Mouse (Mus musculus) embryonic facial prominence, embryonic 14.5 days (tissue): ENCODE measurements around the gene Olfr1276. TPM values are rescaled to one million over a fixed set of nuclear protein-coding genes. Genes with fewer than 3 reads are reported as not detected.

Experiments
- ATAC-seq: fragments of 200-750 bp; cut with Nextera tagmentation; 2 replicates; pipeline ENCODE4 v1.8.0; 2017; ENCODE audit warnings: low read depth, moderate number of reproducible peaks, moderate TSS enrichment
- DNase-seq: peaks from one replicate; pipeline ENCODE4 v3.0.0-alpha.2; 2015; ENCODE audit warnings: low spot score
- H3K27ac ChIP-seq: fragments of 300-500 bp; sonication (generic); replicated peaks from 2 replicates; pipeline ENCODE4 v1.5.1; 2014; ENCODE audit warnings: low read depth, mild to moderate bottlenecking, low read length, moderate library complexity
- H3K27me3 ChIP-seq: fragments of 300-500 bp; sonication (generic); replicated peaks from 2 replicates; pipeline ENCODE4 v1.6.1; 2014; ENCODE audit warnings: low read length; ENCODE audit not compliant: control insufficient read depth, insufficient read depth
- H3K36me3 ChIP-seq: fragments of 300-500 bp; sonication (generic); 2 replicates; pipeline ENCODE4 v1.6.1; 2014; ENCODE audit warnings: low read length, mixed read lengths; ENCODE audit not compliant: control insufficient read depth, insufficient read depth
- H3K4me1 ChIP-seq: fragments of 300-500 bp; sonication (generic); 2 replicates; pipeline ENCODE4 v1.6.1; 2014; ENCODE audit warnings: antibody characterized with exemption, low read length; ENCODE audit not compliant: control insufficient read depth, insufficient read depth
- H3K4me2 ChIP-seq: fragments of 300-500 bp; sonication (generic); 2 replicates; pipeline ENCODE4 v1.6.1; 2014; ENCODE audit warnings: low read depth, mild to moderate bottlenecking, low read length, moderate library complexity, mixed read lengths
- H3K4me3 ChIP-seq: fragments of 300-500 bp; sonication (generic); 2 replicates; pipeline ENCODE4 v1.5.1; 2014; ENCODE audit warnings: low read depth, mild to moderate bottlenecking, low read length
- H3K9ac ChIP-seq: fragments of 300-500 bp; sonication (generic); 2 replicates; pipeline ENCODE4 v1.6.1; 2014; ENCODE audit warnings: low read depth, mild to moderate bottlenecking, low read length, moderate library complexity, mixed read lengths
- H3K9me3 ChIP-seq: fragments of 300-500 bp; sonication (generic); 2 replicates; pipeline ENCODE4 v1.6.1; 2016; ENCODE audit warnings: low read length; ENCODE audit not compliant: control insufficient read depth
- WGBS: fragments of 180-500 bp; shearing (Covaris S2); extraction: QIAGEN DNeasy Blood & Tissue Kit; methylation state at CpG from one replicate; pipeline ENCODE4 v1.1.7; 2014; 5-methylcytosine and 5-hydroxymethylcytosine counted together
- polyA plus RNA-seq: library from polyadenylated mRNA; unstranded; fragments of >200 nt; fragmentation: Nextera tagmentation; extraction: Ambion mirVana; gene quantifications from 2 replicates; pipeline ENCODE4 v1.2.1, GENCODE M21; 2014

Olfr1276 gene
- not detected in 2 replicates for polyA plus RNA-seq

GRCm38 (mm10) chr2:111254216-111254615 lies at the start of gene Olfr1276:
TSS of gene Olfr1276 (plus strand) at chr2:111254516.
- H3K9ac ChIP-seq = no peak within 1 kb of the TSS
- no peak within 1 kb of the TSS for H3K27ac ChIP-seq
- no peaks in the 10 kb centered on the region for H3K36me3 ChIP-seq
- H3K4me3 ChIP-seq = no peak within 1 kb of the TSS
- no peak within 1 kb of the TSS for H3K4me2 ChIP-seq
- H3K9me3 ChIP-seq = no peaks in the 10 kb centered on the region
- DNase-seq (no peak), ATAC-seq (no peak)
- no peaks in the 10 kb centered on the region for H3K27me3 ChIP-seq
- H3K4me1 ChIP-seq = no peaks in the 10 kb centered on the region

- Histone ChIP-seq H3K4me2 (no peak within 1 kb of the TSS), H3K4me3 (no peak within 1 kb of the TSS), H3K27me3 (no peaks in the 10 kb centered on the region), H3K9me3 (no peaks in the 10 kb centered on the region), H3K27ac (no peak within 1 kb of the TSS), H3K4me1 (no peaks in the 10 kb centered on the region), H3K36me3 (no peaks in the 10 kb centered on the region), H3K9ac (no peak within 1 kb of the TSS)
- ATAC-seq (no peak), DNase-seq (no peak)
- 85% methylated on average over 6 of the region's 6 CpGs for WGBS
Measured at GRCm38 (mm10) chr2:111229502-111229901, 24.8 kb upstream of the Olfr1276 start, which contains the start of gene 4930430A15Rik. TSS of gene 4930430A15Rik (minus strand) at chr2:111229602.

GRCm38 (mm10) chr2:111235186-111235585 lies 19.1 kb upstream of the Olfr1276 start, which contains the start of gene Olfr1275:
TSS of gene Olfr1275 (minus strand) at chr2:111235286.
- H3K4me1 ChIP-seq = no peaks in the 10 kb centered on the region
- WGBS = 85% methylated on average over 1 of the region's 1 CpGs
- H3K4me2 ChIP-seq = no peak within 1 kb of the TSS
- H3K9ac ChIP-seq = no peak within 1 kb of the TSS
- no peak within 1 kb of the TSS for H3K4me3 ChIP-seq
- no peaks in the 10 kb centered on the region for H3K9me3 ChIP-seq
- ATAC-seq = no peak
- H3K36me3 ChIP-seq = no peaks in the 10 kb centered on the region
- no peak for DNase-seq
- no peak within 1 kb of the TSS for H3K27ac ChIP-seq
- no peaks in the 10 kb centered on the region for H3K27me3 ChIP-seq

- DNase-seq = no peak
- no peaks in the 10 kb centered on the region for H3K4me1 ChIP-seq
- H3K4me3 ChIP-seq = no peak within 1 kb of the TSS
- WGBS = 79% methylated on average over 2 of the region's 2 CpGs
- H3K9ac ChIP-seq = no peak within 1 kb of the TSS
- no peaks in the 10 kb centered on the region for H3K36me3 ChIP-seq
- H3K27ac ChIP-seq = no peak within 1 kb of the TSS
- H3K9me3 ChIP-seq = no peaks in the 10 kb centered on the region
- H3K27me3 ChIP-seq = no peaks in the 10 kb centered on the region
- no peak within 1 kb of the TSS for H3K4me2 ChIP-seq
- ATAC-seq = no peak
Measured at GRCm38 (mm10) chr2:111274006-111274405, 19.7 kb downstream of the Olfr1276 start, which contains the start of gene Olfr1277. TSS of gene Olfr1277 (minus strand) at chr2:111274106.

GRCm38 (mm10) chr2:111289836-111290235 lies 35.5 kb downstream of the Olfr1276 start, which contains the start of gene Olfr1278:
TSS of gene Olfr1278 (plus strand) at chr2:111290136.
- DNase-seq = no peak
- Histone ChIP-seq H3K4me2 (no peak within 1 kb of the TSS), H3K4me1 (no peaks in the 10 kb centered on the region), H3K27me3 (no peaks in the 10 kb centered on the region), H3K36me3 (no peaks in the 10 kb centered on the region), H3K27ac (no peak within 1 kb of the TSS), H3K9ac (no peak within 1 kb of the TSS), H3K9me3 (no peaks in the 10 kb centered on the region), H3K4me3 (no peak within 1 kb of the TSS)
- no peak for ATAC-seq

- Histone ChIP-seq H3K36me3 (no peaks in the 10 kb centered on the region), H3K4me2 (no peak overlapping the region), H3K4me3 (no peak overlapping the region), H3K27me3 (no peaks in the 10 kb centered on the region), H3K4me1 (no peaks in the 10 kb centered on the region), H3K27ac (no peak overlapping the region), H3K9me3 (no peaks in the 10 kb centered on the region), H3K9ac (no peak overlapping the region)
- ATAC-seq = no peak
- DNase-seq = no peak
Measured at GRCm38 (mm10) chr2:111298541-111298940, 44.2 kb downstream of the Olfr1276 start.

GRCm38 (mm10) chr2:111300374-111300773 lies 46.1 kb downstream of the Olfr1276 start, which contains the start of gene Olfr1279:
TSS of gene Olfr1279 (plus strand) at chr2:111300635.
- Histone ChIP-seq H3K27me3 (no peaks in the 10 kb centered on the region), H3K27ac (no peak within 1 kb of the TSS), H3K4me3 (no peak within 1 kb of the TSS), H3K4me1 (no peaks in the 10 kb centered on the region), H3K36me3 (no peaks in the 10 kb centered on the region), H3K9me3 (no peaks in the 10 kb centered on the region), H3K9ac (no peak within 1 kb of the TSS), H3K4me2 (no peak within 1 kb of the TSS)
- DNase-seq (no peak), ATAC-seq (no peak)

Other genes starting within 250 kb of the Olfr1276 start
- not detected in 2 replicates for gene Gm13941, start 148.5 kb upstream of the Olfr1276 start, polyA plus RNA-seq
- not detected in 2 replicates for gene Gm15130, start 101.6 kb upstream of the Olfr1276 start, polyA plus RNA-seq
- not detected in 2 replicates for gene 4930430A15Rik, start 24.9 kb upstream of the Olfr1276 start, polyA plus RNA-seq
- gene Olfr1275, start 19.2 kb upstream of the Olfr1276 start, polyA plus RNA-seq = not detected in 2 replicates
- not detected in 2 replicates for gene Olfr1277, start 19.6 kb downstream of the Olfr1276 start, polyA plus RNA-seq
- not detected in 2 replicates for gene Olfr1278, start 35.6 kb downstream of the Olfr1276 start, polyA plus RNA-seq
- not detected in 2 replicates for gene Olfr1279, start 46.1 kb downstream of the Olfr1276 start, polyA plus RNA-seq
- gene Olfr1280, start 59.5 kb downstream of the Olfr1276 start, polyA plus RNA-seq = not detected in 2 replicates
- not detected in 2 replicates for gene Olfr1281, start 72.0 kb downstream of the Olfr1276 start, polyA plus RNA-seq
- gene Olfr1282, start 81.6 kb downstream of the Olfr1276 start, polyA plus RNA-seq = not detected in 2 replicates
- gene Olfr1283, start 112.3 kb downstream of the Olfr1276 start, polyA plus RNA-seq = not detected in 2 replicates
- not detected in 2 replicates for gene Olfr1284, start 121.0 kb downstream of the Olfr1276 start, polyA plus RNA-seq
- not detected in 2 replicates for gene Olfr1286, start 168.6 kb downstream of the Olfr1276 start, polyA plus RNA-seq
- not detected in 2 replicates for gene Olfr1287, start 194.6 kb downstream of the Olfr1276 start, polyA plus RNA-seq
- not detected in 2 replicates for gene Olfr1288, start 219.6 kb downstream of the Olfr1276 start, polyA plus RNA-seq
- gene Olfr1289, start 226.3 kb downstream of the Olfr1276 start, polyA plus RNA-seq = not detected in 2 replicates
- not detected in 2 replicates for gene Olfr1290, start 239.3 kb downstream of the Olfr1276 start, polyA plus RNA-seq
- not detected in 2 replicates for gene Olfr1291-ps1, start 242.7 kb downstream of the Olfr1276 start, polyA plus RNA-seq